Mouse (Mus musculus): ENCODE data around the gene Nupl2. TPM values are rescaled to one million over a fixed set of nuclear protein-coding genes. Genes with fewer than 3 reads are reported as not detected.

The Nupl2 gene
- polyA plus RNA-seq, 1 experiment from 2014 or later = 20.3 TPM

- no peak for ATAC-seq (ENCODE audit: insufficient read depth, low FRiP score, low TSS enrichment)
- Histone ChIP-seq H3K9me3 (ENCODE audit: control insufficient read depth, low read length) (no peaks in the 10 kb centered on the region), H3K4me1 (ENCODE audit: control insufficient read depth, insufficient read depth, low read length) (no peaks in the 10 kb centered on the region), H3K4me3 (ENCODE audit: low read depth, low read length) (no peak overlapping the region), H3K36me3 (ENCODE audit: control insufficient read depth, insufficient read depth, low read length) (peaks cover 1% of the 10 kb centered on the region), H3K9ac (ENCODE audit: low read length) (no peak overlapping the region), H3K27ac (ENCODE audit: low read depth, low read length) (no peak overlapping the region), H3K4me2 (ENCODE audit: low read depth) (no peak overlapping the region), H3K27me3 (ENCODE audit: control insufficient read depth, insufficient read depth, low read length) (no peaks in the 10 kb centered on the region)
- WGBS = 91% methylated on average over 6 of the region's 6 CpGs
- DNase-seq (ENCODE audit: low spot score) = no peak
Measured at GRCm38 (mm10) chr5:24156774-24157173, 8.0 kb upstream of the Nupl2 start.

- Histone ChIP-seq H3K36me3 (ENCODE audit: control insufficient read depth, insufficient read depth, low read length) (peaks cover 4% of the 10 kb centered on the region; the same call in 1 of the 2 replicates), H3K4me1 (ENCODE audit: control insufficient read depth, insufficient read depth, low read length) (no peaks in the 10 kb centered on the region), H3K9me3 (ENCODE audit: control insufficient read depth, low read length) (no peaks in the 10 kb centered on the region), H3K4me2 (ENCODE audit: low read depth) (no peak overlapping the region), H3K9ac (ENCODE audit: low read length) (no peak overlapping the region), H3K27ac (ENCODE audit: low read depth, low read length) (no peak overlapping the region), H3K27me3 (ENCODE audit: control insufficient read depth, insufficient read depth, low read length) (no peaks in the 10 kb centered on the region), H3K4me3 (ENCODE audit: low read depth, low read length) (no peak overlapping the region)
- no peak for DNase-seq (ENCODE audit: low spot score)
- no peak for ATAC-seq (ENCODE audit: insufficient read depth, low FRiP score, low TSS enrichment)
- WGBS = 59% methylated on average over 5 of the region's 5 CpGs
Measured at GRCm38 (mm10) chr5:24167263-24167662, 2.5 kb downstream of the Nupl2 start.

- H3K36me3 ChIP-seq (ENCODE audit: control insufficient read depth, insufficient read depth, low read length) = peaks cover 4% of the 10 kb centered on the region; the same call in 1 of the 2 replicates
- H3K4me1 ChIP-seq (ENCODE audit: control insufficient read depth, insufficient read depth, low read length) = no peaks in the 10 kb centered on the region
- ATAC-seq (ENCODE audit: insufficient read depth, low FRiP score, low TSS enrichment) = no peak
Measured at GRCm38 (mm10) chr5:24169881-24170280, 5.1 kb downstream of the Nupl2 start.

GRCm38 (mm10) chr5:24172092-24172491 is 7.3 kb downstream of the Nupl2 start:
- Histone ChIP-seq H3K27ac (ENCODE audit: low read depth, low read length) (no peak overlapping the region), H3K9ac (ENCODE audit: low read length) (no peak overlapping the region), H3K4me2 (ENCODE audit: low read depth) (no peak overlapping the region), H3K4me1 (ENCODE audit: control insufficient read depth, insufficient read depth, low read length) (no peaks in the 10 kb centered on the region), H3K9me3 (ENCODE audit: control insufficient read depth, low read length) (no peaks in the 10 kb centered on the region), H3K27me3 (ENCODE audit: control insufficient read depth, insufficient read depth, low read length) (no peaks in the 10 kb centered on the region), H3K36me3 (ENCODE audit: control insufficient read depth, insufficient read depth, low read length) (peaks cover 4% of the 10 kb centered on the region; the same call in 1 of the 2 replicates), H3K4me3 (ENCODE audit: low read depth, low read length) (no peak overlapping the region)
- ATAC-seq (ENCODE audit: insufficient read depth, low FRiP score, low TSS enrichment) = no peak
- no peak for DNase-seq (ENCODE audit: low spot score)

More at GRCm38 (mm10) chr5:24169881-24170280, 5.1 kb downstream of the Nupl2 start:
- WGBS = 96% methylated on average over 6 of the region's 6 CpGs
- H3K4me3 ChIP-seq (ENCODE audit: low read depth, low read length) = no peak overlapping the region
- H3K27me3 ChIP-seq (ENCODE audit: control insufficient read depth, insufficient read depth, low read length) = no peaks in the 10 kb centered on the region
- no peak overlapping the region for H3K27ac ChIP-seq (ENCODE audit: low read depth, low read length)
- H3K4me2 ChIP-seq (ENCODE audit: low read depth) = no peak overlapping the region
- no peaks in the 10 kb centered on the region for H3K9me3 ChIP-seq (ENCODE audit: control insufficient read depth, low read length)
- H3K9ac ChIP-seq (ENCODE audit: low read length) = no peak overlapping the region
- DNase-seq (ENCODE audit: low spot score) = no peak

GRCm38 (mm10) chr5:24181514-24182295 is 16.9 kb downstream of the Nupl2 start:
- H3K36me3 ChIP-seq (ENCODE audit: control insufficient read depth, insufficient read depth, low read length) = peaks cover 11% of the 10 kb centered on the region; the same call in 1 of the 2 replicates
- DNase-seq (ENCODE audit: low spot score) (no peak), ATAC-seq (ENCODE audit: insufficient read depth, low FRiP score, low TSS enrichment) (no peak)
- no peak overlapping the region for H3K27ac ChIP-seq (ENCODE audit: low read depth, low read length)
- H3K4me2 ChIP-seq (ENCODE audit: low read depth) = no peak overlapping the region
- H3K9ac ChIP-seq (ENCODE audit: low read length) = no peak overlapping the region
- H3K4me3 ChIP-seq (ENCODE audit: low read depth, low read length) = no peak overlapping the region
- H3K9me3 ChIP-seq (ENCODE audit: control insufficient read depth, low read length) = no peaks in the 10 kb centered on the region
- H3K4me1 ChIP-seq (ENCODE audit: control insufficient read depth, insufficient read depth, low read length) = no peaks in the 10 kb centered on the region
- H3K27me3 ChIP-seq (ENCODE audit: control insufficient read depth, insufficient read depth, low read length) = no peaks in the 10 kb centered on the region
- WGBS = 94% methylated on average over 16 of the region's 16 CpGs

- Histone ChIP-seq H3K36me3 (ENCODE audit: control insufficient read depth, insufficient read depth, low read length) (peaks cover 11% of the 10 kb centered on the region; the same call in 1 of the 2 replicates), H3K27ac (ENCODE audit: low read depth, low read length) (no peak overlapping the region), H3K4me1 (ENCODE audit: control insufficient read depth, insufficient read depth, low read length) (no peaks in the 10 kb centered on the region), H3K4me2 (ENCODE audit: low read depth) (no peak overlapping the region), H3K4me3 (ENCODE audit: low read depth, low read length) (no peak overlapping the region), H3K9ac (ENCODE audit: low read length) (no peak overlapping the region), H3K9me3 (ENCODE audit: control insufficient read depth, low read length) (no peaks in the 10 kb centered on the region), H3K27me3 (ENCODE audit: control insufficient read depth, insufficient read depth, low read length) (no peaks in the 10 kb centered on the region)
- WGBS = 95% methylated on average over 9 of the region's 9 CpGs
- DNase-seq (ENCODE audit: low spot score) (no peak), ATAC-seq (ENCODE audit: insufficient read depth, low FRiP score, low TSS enrichment) (no peak)
Measured at GRCm38 (mm10) chr5:24182296-24182734, 17.6 kb downstream of the Nupl2 start.

- Histone ChIP-seq H3K9ac (ENCODE audit: low read length) (no peak overlapping the region), H3K9me3 (ENCODE audit: control insufficient read depth, low read length) (no peaks in the 10 kb centered on the region), H3K4me3 (ENCODE audit: low read depth, low read length) (no peak overlapping the region), H3K36me3 (ENCODE audit: control insufficient read depth, insufficient read depth, low read length) (peaks cover 11% of the 10 kb centered on the region; the same call in 1 of the 2 replicates), H3K27ac (ENCODE audit: low read depth, low read length) (no peak overlapping the region), H3K4me1 (ENCODE audit: control insufficient read depth, insufficient read depth, low read length) (no peaks in the 10 kb centered on the region), H3K27me3 (ENCODE audit: control insufficient read depth, insufficient read depth, low read length) (no peaks in the 10 kb centered on the region), H3K4me2 (ENCODE audit: low read depth) (no peak overlapping the region)
- 88% methylated on average over 6 of the region's 6 CpGs for WGBS
- ATAC-seq (ENCODE audit: insufficient read depth, low FRiP score, low TSS enrichment) (no peak), DNase-seq (ENCODE audit: low spot score) (no peak)
Measured at GRCm38 (mm10) chr5:24183096-24183495, 18.3 kb downstream of the Nupl2 start.

GRCm38 (mm10) chr5:24184011-24184410 is 19.2 kb downstream of the Nupl2 start:
- ATAC-seq (ENCODE audit: insufficient read depth, low FRiP score, low TSS enrichment) (no peak), DNase-seq (ENCODE audit: low spot score) (no peak)
- Histone ChIP-seq H3K4me1 (ENCODE audit: control insufficient read depth, insufficient read depth, low read length) (no peaks in the 10 kb centered on the region), H3K27ac (ENCODE audit: low read depth, low read length) (no peak overlapping the region), H3K4me2 (ENCODE audit: low read depth) (no peak overlapping the region), H3K4me3 (ENCODE audit: low read depth, low read length) (no peak overlapping the region), H3K27me3 (ENCODE audit: control insufficient read depth, insufficient read depth, low read length) (no peaks in the 10 kb centered on the region), H3K9me3 (ENCODE audit: control insufficient read depth, low read length) (no peaks in the 10 kb centered on the region), H3K9ac (ENCODE audit: low read length) (no peak overlapping the region), H3K36me3 (ENCODE audit: control insufficient read depth, insufficient read depth, low read length) (peaks cover 11% of the 10 kb centered on the region; the same call in 1 of the 2 replicates)
- 97% methylated on average over 5 of the region's 5 CpGs for WGBS

- H3K4me2 ChIP-seq (ENCODE audit: low read depth) = no peak overlapping the region
- peaks cover 2% of the 10 kb centered on the region; the same call in 1 of the 2 replicates for H3K36me3 ChIP-seq (ENCODE audit: control insufficient read depth, insufficient read depth, low read length)
- DNase-seq (ENCODE audit: low spot score) (no peak), ATAC-seq (ENCODE audit: insufficient read depth, low FRiP score, low TSS enrichment) (no peak)
- 79% methylated on average over 4 of the region's 4 CpGs for WGBS
- no peak overlapping the region for H3K27ac ChIP-seq (ENCODE audit: low read depth, low read length)
- H3K4me1 ChIP-seq (ENCODE audit: control insufficient read depth, insufficient read depth, low read length) = no peaks in the 10 kb centered on the region
- H3K9ac ChIP-seq (ENCODE audit: low read length) = no peak overlapping the region
- no peaks in the 10 kb centered on the region for H3K27me3 ChIP-seq (ENCODE audit: control insufficient read depth, insufficient read depth, low read length)
- H3K4me3 ChIP-seq (ENCODE audit: low read depth, low read length) = no peak overlapping the region
- no peaks in the 10 kb centered on the region for H3K9me3 ChIP-seq (ENCODE audit: control insufficient read depth, low read length)
Measured at GRCm38 (mm10) chr5:24188476-24188875, 23.7 kb downstream of the Nupl2 start.
